Mouse (Mus musculus) liver, embryonic 14.5 days (tissue): Measurements from ENCODE around the gene Pld1.

ENCODE experiments used
- CTCF ChIP-seq: IDR thresholded peaks from 2 replicates; pipeline ENCODE4 v1.5.1; 2016; ENCODE audit warnings: antibody characterized with exemption, low read depth, control low read depth
- EP300 ChIP-seq: IDR thresholded peaks from 2 replicates; pipeline ENCODE4 v1.6.1; 2016; ENCODE audit warnings: antibody characterized with exemption, low read depth

GRCm38 (mm10) chr3:27896318-27896892 is 42.1 kb upstream of the Pld1 start, which contains the start of gene Tmem212:
- no peak for TF ChIP-seq CTCF
- TF ChIP-seq EP300, result no peak
